Mouse (Mus musculus): Measurements from ENCODE around the gene Ing2.

- TF ChIP-seq CTCF (conservative IDR thresholded peaks at IDR 0.05 in 1 of 2, IDR thresholded peaks at IDR 0.05 in 1 of 2; ENCODE audit: low read depth in 2 of 2, low read length in 2 of 2) (peak; percentile 47 to 71), ZKSCAN1 (IDR thresholded peaks at IDR 0.05; ENCODE audit: borderline replicate concordance, low read depth, low read length) (no peak), EP300 (IDR thresholded peaks at IDR 0.05; ENCODE audit: low read length) (no peak), ELF1 (IDR thresholded peaks at IDR 0.05; ENCODE audit: low read depth, low read length) (no peak)
Observed at GRCm38 (mm10) chr8:47693119-47693518, 17.8 kb upstream of the Ing2 start.

Measured in CH12.LX (cell line).